Mouse (Mus musculus): ENCODE results near the gene Zc3h8. TPM values are rescaled to one million over a fixed set of nuclear protein-coding genes. Genes with fewer than 3 reads are reported as not detected.

Zc3h8 gene
- polyA plus RNA-seq, 1 experiment from 2014 or later, result 9.4 TPM

DNA sequence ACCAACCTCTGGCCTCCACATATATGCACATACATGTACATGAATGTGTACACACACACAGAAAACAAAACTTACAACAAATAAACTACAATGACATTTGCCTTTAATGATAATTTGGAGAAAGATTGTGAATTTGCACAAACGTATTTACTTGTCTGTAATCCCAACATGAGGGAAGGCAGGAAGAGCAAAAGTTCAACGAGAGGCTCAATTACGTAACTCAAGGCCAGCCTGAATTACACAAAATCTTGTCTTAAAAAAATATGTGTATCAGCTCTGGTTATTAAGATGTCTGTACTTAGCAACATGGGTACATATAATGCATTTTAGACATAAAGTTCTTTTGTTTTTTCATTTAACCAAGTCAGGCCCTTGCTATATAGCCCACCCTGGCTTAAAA, 7.6 kb downstream of the Zc3h8 start:
- WGBS, result 90% methylated on average over 3 of the region's 3 CpGs

DNA sequence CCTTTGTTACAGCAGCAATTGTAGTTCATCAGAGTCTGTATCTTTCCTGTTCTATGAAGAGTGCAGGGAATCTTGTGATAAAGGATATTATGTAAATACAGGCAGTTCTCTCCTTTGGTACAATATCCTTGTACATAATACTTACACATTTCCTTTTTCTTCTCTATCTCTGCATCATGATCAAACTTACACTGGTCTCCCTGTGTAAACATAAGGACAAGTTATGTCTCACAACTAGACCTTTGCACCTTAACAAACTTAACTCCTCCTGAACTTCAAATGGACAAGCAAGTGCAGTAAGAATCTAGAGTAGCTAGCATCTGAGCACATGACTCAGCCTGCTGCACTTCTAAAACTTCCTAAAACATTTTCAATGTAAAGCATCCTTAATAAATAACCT, 13.2 kb downstream of the Zc3h8 start:
- Histone ChIP-seq H3K4me3 (no peak overlapping the region), H3K36me3 (peaks cover 67% of the 10 kb centered on the region), H3K9me3 (replicated peaks) (no peaks in the 10 kb centered on the region), H3K27me3 (ENCODE audit: low read depth, poor library complexity, severe bottlenecking) (no peaks in the 10 kb centered on the region), H3K4me1 (no peaks in the 10 kb centered on the region), H3K27ac (no peak overlapping the region)
- DNase-seq (ENCODE audit: low spot score), result no peak

More for the DNA sequence above, 7.6 kb downstream of the Zc3h8 start:
- Histone ChIP-seq H3K4me3 (no peak overlapping the region), H3K27me3 (ENCODE audit: low read depth, poor library complexity, severe bottlenecking) (no peaks in the 10 kb centered on the region), H3K4me1 (no peaks in the 10 kb centered on the region), H3K36me3 (peaks cover 50% of the 10 kb centered on the region), H3K27ac (no peak overlapping the region), H3K9me3 (replicated peaks) (no peaks in the 10 kb centered on the region)
- no peak for DNase-seq (ENCODE audit: low spot score)

DNA sequence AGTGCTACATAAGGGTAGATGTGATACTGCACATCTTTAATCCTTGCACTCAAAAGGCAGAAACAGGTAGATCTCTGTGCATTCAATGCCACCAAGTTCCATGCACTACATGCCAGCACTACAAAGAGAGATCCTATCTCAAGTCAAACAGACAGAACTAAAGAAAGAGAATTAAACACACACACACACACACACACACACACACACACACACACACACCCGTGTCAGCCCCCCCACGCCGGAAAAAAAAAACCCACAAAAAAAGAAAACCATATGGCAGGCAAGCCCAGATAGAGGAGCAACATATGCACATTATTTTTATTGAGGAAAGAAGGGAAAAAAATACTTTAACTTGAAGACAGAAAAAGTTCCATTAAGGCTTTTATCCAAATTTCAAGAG, 15.4 kb downstream of the Zc3h8 start:
- 85% methylated on average over 3 of the region's 3 CpGs for WGBS
- peaks cover 64% of the 10 kb centered on the region for H3K36me3 ChIP-seq
- H3K27me3 ChIP-seq (ENCODE audit: low read depth, poor library complexity, severe bottlenecking), result no peaks in the 10 kb centered on the region
- no peak overlapping the region for H3K4me3 ChIP-seq
- DNase-seq (ENCODE audit: low spot score), result no peak
- no peaks in the 10 kb centered on the region for H3K4me1 ChIP-seq
- H3K9me3 ChIP-seq (replicated peaks), result no peaks in the 10 kb centered on the region
- no peak overlapping the region for H3K27ac ChIP-seq

DNA sequence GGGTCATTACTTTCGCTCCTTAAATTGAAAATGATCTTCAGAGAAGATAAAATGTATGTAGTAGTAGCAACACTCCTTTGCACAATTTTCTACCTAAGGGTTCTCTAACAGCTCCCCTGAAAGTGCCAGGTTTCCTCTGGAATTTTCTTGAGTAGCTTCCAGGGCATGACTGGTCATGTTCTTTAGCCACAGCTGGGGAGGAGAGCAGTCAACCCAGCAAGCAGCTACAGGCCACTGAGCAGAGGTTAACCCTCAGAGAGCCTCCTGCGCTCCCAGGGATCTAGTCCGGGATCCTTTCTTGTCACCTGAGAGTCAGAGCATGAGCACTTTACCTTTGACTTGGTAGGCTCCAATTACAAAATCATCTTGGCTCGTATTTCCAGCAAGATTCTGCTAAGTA, 19.1 kb downstream of the Zc3h8 start:
- WGBS, result 87% methylated on average over 4 of the region's 4 CpGs
- DNase-seq (ENCODE audit: low spot score), result no peak
- peaks cover 39% of the 10 kb centered on the region for H3K36me3 ChIP-seq

DNA sequence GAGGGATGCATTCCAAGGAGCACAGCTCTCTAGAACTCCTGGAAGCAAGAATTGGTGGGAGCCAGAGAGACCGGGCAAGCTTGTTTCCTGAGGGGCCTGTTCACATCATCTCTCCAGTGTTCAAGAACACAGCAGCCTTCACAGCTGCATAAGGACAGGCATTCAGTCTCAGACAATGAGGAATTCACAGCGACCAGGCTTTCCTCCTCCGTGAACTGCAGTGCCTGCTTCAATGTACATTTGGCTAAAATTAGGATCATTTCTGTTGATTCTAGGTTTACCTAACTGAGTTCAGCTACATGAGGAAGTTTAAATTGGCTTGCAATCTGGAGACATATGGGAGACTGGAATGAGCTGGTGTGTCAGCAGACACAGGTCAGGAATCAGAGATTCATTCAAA, 27.3 kb downstream of the Zc3h8 start:
- H3K36me3 ChIP-seq, result no peaks in the 10 kb centered on the region
- no peaks in the 10 kb centered on the region for H3K4me1 ChIP-seq
- 83% methylated on average over 3 of the region's 3 CpGs for WGBS
- H3K27me3 ChIP-seq (ENCODE audit: low read depth, poor library complexity, severe bottlenecking), result no peaks in the 10 kb centered on the region
- H3K27ac ChIP-seq, result no peak overlapping the region
- DNase-seq (ENCODE audit: low spot score), result no peak
- no peaks in the 10 kb centered on the region for H3K9me3 ChIP-seq (replicated peaks)
- H3K4me3 ChIP-seq, result no peak overlapping the region

More for the DNA sequence above, 19.1 kb downstream of the Zc3h8 start:
- H3K4me1 ChIP-seq, result no peaks in the 10 kb centered on the region
- H3K9me3 ChIP-seq (replicated peaks), result no peaks in the 10 kb centered on the region
- no peaks in the 10 kb centered on the region for H3K27me3 ChIP-seq (ENCODE audit: low read depth, poor library complexity, severe bottlenecking)
- H3K4me3 ChIP-seq, result no peak overlapping the region
- H3K27ac ChIP-seq, result no peak overlapping the region

DNA sequence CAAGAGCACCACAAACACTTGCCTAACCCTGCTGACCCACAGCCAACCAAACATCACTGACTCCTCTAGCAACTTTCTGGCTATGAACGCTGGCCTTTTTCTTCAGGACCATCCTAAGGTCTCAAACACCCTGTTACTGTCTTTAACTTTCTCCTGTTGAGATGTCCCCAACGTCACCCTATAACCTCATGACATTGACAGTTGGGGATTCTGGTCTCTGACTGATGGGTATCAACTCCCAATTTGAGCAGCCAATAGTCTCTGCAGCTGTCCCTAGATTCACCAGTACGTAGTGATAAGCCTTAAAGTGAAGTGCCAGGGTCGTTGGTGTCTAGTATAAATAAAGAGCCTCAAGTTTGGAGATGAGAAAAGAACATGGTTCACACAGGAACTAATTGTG, 28.9 kb downstream of the Zc3h8 start:
- Histone ChIP-seq H3K4me1 (peaks cover 5% of the 10 kb centered on the region; the same call in 1 of the 2 replicates), H3K4me3 (no peak overlapping the region), H3K27me3 (ENCODE audit: low read depth, poor library complexity, severe bottlenecking) (no peaks in the 10 kb centered on the region), H3K9me3 (replicated peaks) (no peaks in the 10 kb centered on the region), H3K27ac (no peak overlapping the region), H3K36me3 (no peaks in the 10 kb centered on the region)
- no peak for DNase-seq (ENCODE audit: low spot score)
- WGBS, result 84% methylated on average over 4 of the region's 4 CpGs

DNA sequence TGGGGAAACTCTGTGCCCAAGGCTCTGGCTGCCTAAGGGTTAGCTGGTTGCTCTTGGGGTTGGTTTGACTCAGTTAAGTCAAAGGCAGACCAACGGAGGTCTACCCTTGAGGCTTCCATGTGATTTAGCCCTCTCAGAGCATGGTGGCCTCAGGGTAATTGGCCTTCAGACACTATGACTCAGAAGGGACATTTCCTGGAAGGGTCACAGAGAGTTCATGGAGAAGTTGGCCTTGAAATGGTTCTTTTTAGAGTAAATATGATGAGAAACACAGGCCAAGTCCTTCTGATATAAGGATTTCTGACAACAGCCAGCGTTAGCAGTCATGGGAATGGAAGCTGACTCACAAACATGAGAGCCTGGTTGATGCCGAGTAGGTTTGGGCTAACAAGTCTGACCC, 40.2 kb downstream of the Zc3h8 start:
- Histone ChIP-seq H3K27me3 (ENCODE audit: low read depth, poor library complexity, severe bottlenecking) (no peaks in the 10 kb centered on the region), H3K4me1 (0 out of 2 replicates have a peak, but pooled peaks cover 4% of the 10 kb centered on the region), H3K36me3 (no peaks in the 10 kb centered on the region), H3K27ac (no peak overlapping the region), H3K4me3 (no peak overlapping the region), H3K9me3 (replicated peaks) (no peaks in the 10 kb centered on the region)
- WGBS, result 93% methylated on average over 3 of the region's 3 CpGs
- no peak for DNase-seq (ENCODE audit: low spot score)

DNA sequence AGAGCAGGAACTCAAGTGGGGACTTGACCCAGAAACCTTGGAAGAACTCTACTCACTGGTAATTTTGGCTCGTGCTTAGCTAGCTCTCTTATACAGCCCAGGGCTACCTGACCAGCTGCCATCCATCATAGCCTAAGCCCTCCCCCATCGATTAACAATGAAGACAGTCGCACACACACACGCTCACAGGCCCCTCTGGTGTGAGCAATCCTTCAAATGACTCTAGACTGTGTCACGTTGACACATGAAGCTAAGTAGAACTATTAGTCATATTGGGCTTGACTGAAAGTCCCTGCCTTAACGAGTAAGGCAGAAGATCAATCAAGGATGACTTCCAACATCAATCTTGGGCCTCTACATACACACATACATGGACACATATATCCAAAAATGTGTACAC, 41.0 kb downstream of the Zc3h8 start:
- Histone ChIP-seq H3K4me3 (no peak overlapping the region), H3K27ac (no peak overlapping the region), H3K36me3 (no peaks in the 10 kb centered on the region), H3K4me1 (no peaks in the 10 kb centered on the region), H3K9me3 (replicated peaks) (no peaks in the 10 kb centered on the region), H3K27me3 (ENCODE audit: low read depth, poor library complexity, severe bottlenecking) (no peaks in the 10 kb centered on the region)
- 84% methylated on average over 6 of the region's 6 CpGs for WGBS
- no peak for DNase-seq (ENCODE audit: low spot score)

DNA sequence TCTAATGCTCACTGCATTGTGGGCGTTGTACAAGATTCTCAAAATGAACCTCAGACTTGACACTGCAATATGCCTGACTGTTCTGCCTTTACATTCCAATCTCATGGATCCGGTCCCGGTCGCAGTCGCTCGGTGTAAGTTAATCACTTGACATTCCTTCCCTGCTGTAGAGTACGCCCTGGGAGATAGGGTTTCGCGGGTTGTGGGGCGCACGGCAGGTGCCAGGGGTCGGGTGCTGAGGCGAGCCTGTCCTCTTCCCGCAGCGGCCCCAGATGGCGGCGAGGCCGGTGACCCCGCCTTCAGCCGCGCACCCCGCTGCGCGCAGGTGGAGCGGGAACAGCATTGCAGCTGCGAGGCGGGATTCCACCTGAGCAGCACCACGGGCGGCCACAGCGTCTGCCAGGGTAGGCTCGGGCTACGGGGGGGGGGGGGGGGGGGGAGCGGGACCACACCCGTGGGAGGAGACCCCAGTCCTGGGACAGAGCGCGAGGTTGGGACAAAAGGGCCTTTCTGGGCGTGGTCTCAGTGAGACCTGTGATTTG, 51.6 kb downstream of the Zc3h8 start:
- peaks cover 13% of the 10 kb centered on the region for H3K4me1 ChIP-seq
- 6% methylated on average over 37 of the region's 37 CpGs for WGBS
- peak; percentile 45 for DNase-seq (ENCODE audit: low spot score)
- H3K27me3 ChIP-seq (ENCODE audit: low read depth, poor library complexity, severe bottlenecking), result peaks cover 20% of the 10 kb centered on the region
- no peak overlapping the region for H3K27ac ChIP-seq
- H3K36me3 ChIP-seq, result no peaks in the 10 kb centered on the region
- no peaks in the 10 kb centered on the region for H3K9me3 ChIP-seq (replicated peaks)
- peak overlapping the region; percentile 46 for H3K4me3 ChIP-seq

DNA sequence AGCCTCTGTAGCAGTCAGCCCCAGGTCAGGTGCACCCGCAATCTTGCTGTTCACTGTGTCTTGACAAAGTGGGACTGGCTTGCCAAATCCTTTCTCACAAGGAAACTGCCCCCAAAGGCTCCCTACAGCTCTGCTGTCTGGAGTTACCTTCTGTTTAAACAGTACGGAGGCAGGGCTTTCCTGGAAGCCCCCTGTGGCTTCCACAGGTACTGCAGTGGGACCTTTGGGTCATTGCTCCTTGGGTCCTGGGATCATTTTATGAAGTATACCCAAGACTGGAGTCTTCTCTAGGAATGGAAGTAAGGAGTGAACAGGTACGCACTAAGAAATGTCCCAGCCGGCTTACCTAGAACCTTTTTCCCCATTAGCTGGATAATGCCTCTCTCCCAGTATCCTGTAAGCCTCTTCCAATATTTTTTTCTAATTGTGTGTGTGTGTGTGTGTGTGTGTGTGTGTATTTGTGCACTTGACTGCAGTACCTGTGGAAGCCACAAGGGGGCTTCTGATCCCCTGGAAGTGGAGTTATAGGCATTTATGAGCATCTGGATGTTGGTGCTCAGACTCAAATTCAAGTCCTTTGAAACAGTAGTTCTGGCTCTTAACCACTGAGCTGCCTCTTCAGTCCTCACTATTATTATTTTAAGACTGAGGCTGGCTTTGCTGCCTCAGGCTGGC, 53.1 kb downstream of the Zc3h8 start:
- Histone ChIP-seq H3K27ac (no peak overlapping the region), H3K36me3 (no peaks in the 10 kb centered on the region), H3K27me3 (ENCODE audit: low read depth, poor library complexity, severe bottlenecking) (peaks cover 20% of the 10 kb centered on the region), H3K4me1 (peaks cover 13% of the 10 kb centered on the region), H3K4me3 (no peak overlapping the region), H3K9me3 (replicated peaks) (no peaks in the 10 kb centered on the region)
- 87% methylated on average over 4 of the region's 4 CpGs for WGBS
- no peak for DNase-seq (ENCODE audit: low spot score)

DNA sequence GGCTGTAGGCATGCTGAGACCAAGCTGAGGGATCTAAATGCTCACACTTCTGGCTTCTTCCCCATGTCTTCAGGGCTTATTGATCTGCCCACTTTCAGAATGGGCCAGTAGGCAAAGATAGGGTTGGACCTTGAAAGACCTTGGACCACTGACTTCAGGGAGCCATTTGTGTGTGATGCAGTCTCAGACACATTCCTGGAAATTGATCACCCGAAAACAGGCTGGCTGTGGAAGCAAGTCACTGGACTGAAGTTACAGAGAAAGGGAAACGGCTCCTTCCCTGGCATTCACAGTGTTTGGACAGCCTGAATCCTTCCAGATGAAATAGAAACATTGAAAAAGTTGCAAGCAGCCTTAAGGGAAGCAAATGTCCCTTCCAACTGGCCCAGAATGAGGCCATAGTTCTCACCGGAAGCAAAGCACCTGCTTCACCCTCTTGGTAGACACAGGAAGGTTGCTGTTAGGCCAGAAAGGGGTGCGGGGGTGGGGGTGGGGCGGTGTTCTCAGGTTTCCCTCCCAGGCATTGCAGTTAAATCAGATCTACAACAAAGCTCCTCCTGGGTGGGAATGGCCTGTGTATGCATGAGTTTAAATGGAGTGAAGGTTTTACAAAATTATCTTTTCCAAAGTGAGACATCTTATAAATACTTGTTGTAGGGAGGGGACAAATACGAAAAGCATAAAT, 55.9 kb downstream of the Zc3h8 start:
- H3K36me3 ChIP-seq, result no peaks in the 10 kb centered on the region
- 71% methylated on average over 6 of the region's 6 CpGs for WGBS
- no peak overlapping the region for H3K27ac ChIP-seq
- DNase-seq (ENCODE audit: low spot score), result no peak
- H3K27me3 ChIP-seq (ENCODE audit: low read depth, poor library complexity, severe bottlenecking), result peaks cover 11% of the 10 kb centered on the region
- H3K4me3 ChIP-seq, result no peak overlapping the region
- H3K4me1 ChIP-seq, result peaks cover 13% of the 10 kb centered on the region
- no peaks in the 10 kb centered on the region for H3K9me3 ChIP-seq (replicated peaks)

DNA sequence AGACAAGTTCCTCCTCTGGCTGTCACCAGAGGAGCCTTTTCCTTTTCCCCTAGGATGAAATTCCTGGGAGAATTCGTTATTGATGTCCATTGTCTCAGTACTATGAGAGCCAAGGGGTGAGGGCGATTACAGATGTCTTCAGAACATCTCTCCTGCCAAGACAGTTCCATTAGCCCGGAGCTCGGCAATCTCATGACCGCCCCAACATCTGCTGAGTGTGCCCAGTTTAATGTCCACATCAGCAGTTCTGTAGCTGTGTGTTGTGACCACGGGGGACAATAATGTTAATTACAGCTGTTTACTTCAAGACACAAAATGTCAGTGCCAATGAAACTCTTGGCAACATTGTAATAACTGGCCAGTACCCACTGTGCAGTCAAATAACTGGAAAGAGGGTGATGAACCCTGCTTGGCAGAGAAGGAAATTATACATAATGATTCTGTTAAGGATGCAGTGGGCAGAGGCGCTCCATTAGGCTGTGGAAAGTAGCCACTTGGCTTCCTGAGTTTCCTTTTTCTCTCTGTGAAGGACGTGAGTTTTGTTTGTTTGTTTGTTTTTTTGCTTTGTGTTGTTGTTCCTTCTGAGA, 58.6 kb downstream of the Zc3h8 start:
- Histone ChIP-seq H3K27me3 (ENCODE audit: low read depth, poor library complexity, severe bottlenecking) (no peaks in the 10 kb centered on the region), H3K4me3 (no peak overlapping the region), H3K36me3 (no peaks in the 10 kb centered on the region), H3K4me1 (peaks cover 9% of the 10 kb centered on the region; the same call in 1 of the 2 replicates), H3K27ac (no peak overlapping the region), H3K9me3 (replicated peaks) (no peaks in the 10 kb centered on the region)
- no peak for DNase-seq (ENCODE audit: low spot score)
- 85% methylated on average over 8 of the region's 8 CpGs for WGBS

DNA sequence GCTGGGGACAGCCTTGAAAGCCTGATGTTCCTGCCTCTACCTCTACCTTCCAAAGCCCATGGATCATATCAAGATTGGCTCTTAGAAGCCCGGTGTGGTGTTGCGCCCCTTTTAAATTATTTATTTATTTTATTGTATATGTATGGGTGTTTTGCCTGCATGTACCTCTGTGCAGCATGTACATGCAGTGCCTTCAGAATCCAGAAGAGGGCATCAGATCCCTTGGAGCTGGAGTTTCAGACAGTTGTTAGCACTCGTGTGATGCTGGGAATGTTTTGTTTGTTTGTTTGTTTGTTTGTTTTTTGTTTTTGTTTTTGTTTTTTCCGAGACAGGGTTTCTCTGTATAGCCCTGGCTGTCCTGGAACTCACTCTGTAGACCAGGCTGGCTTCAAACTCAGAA, 62.6 kb downstream of the Zc3h8 start:
- 69% methylated on average over 4 of the region's 4 CpGs for WGBS
- Histone ChIP-seq H3K4me1 (no peaks in the 10 kb centered on the region), H3K36me3 (no peaks in the 10 kb centered on the region), H3K4me3 (no peak overlapping the region), H3K27me3 (ENCODE audit: low read depth, poor library complexity, severe bottlenecking) (no peaks in the 10 kb centered on the region), H3K27ac (no peak overlapping the region), H3K9me3 (replicated peaks) (no peaks in the 10 kb centered on the region)
- DNase-seq (ENCODE audit: low spot score), result no peak
